Mouse (Mus musculus): ENCODE measurements around the gene Tmem190. TPM values are rescaled to one million over a fixed set of nuclear protein-coding genes. Genes with fewer than 3 reads are reported as not detected.

Tmem190 gene
- not detected for polyA plus RNA-seq (2017; shearing (Covaris generic))

GRCm38 (mm10) chr7:4782759-4783158 is at the start of gene Tmem190, which contains the start of gene Il11:
Gene Tmem190, plus strand, starts transcription at chr7:4782937.
Gene Il11, minus strand, starts transcription at chr7:4782859.

GRCm38 (mm10) chr7:4739544-4740275 is 43.0 kb upstream of the Tmem190 start, which contains the start of gene Kmt5c:
Gene Kmt5c, plus strand, starts transcription at chr7:4740115.

GRCm38 (mm10) chr7:4752821-4753570 is 29.7 kb upstream of the Tmem190 start, which contains the start of gene Cox6b2:
Gene Cox6b2, minus strand, starts transcription at chr7:4753094.

GRCm38 (mm10) chr7:4771202-4771601 is 11.5 kb upstream of the Tmem190 start, which contains the start of gene Fam71e2:
Gene Fam71e2, minus strand, starts transcription at chr7:4771302.

GRCm38 (mm10) chr7:4789436-4789935 is 6.7 kb downstream of the Tmem190 start, which contains the start of gene Tmem238:
Gene Tmem238, minus strand, starts transcription at chr7:4789656.

GRCm38 (mm10) chr7:4792278-4793212 is 9.8 kb downstream of the Tmem190 start, which contains the start of gene Rpl28:
Gene Rpl28, plus strand, starts transcription at chr7:4792874.

GRCm38 (mm10) chr7:4812303-4813104 is 29.8 kb downstream of the Tmem190 start, which contains the start of gene Ube2s:
Gene Ube2s, minus strand, starts transcription at chr7:4812590.

Other genes starting within 250 kb of the Tmem190 start
- not detected for gene Syt5, start 235.4 kb upstream of the Tmem190 start, polyA plus RNA-seq (2017; shearing (Covaris generic))
- gene Ptprh, start 178.9 kb upstream of the Tmem190 start, polyA plus RNA-seq (2017; shearing (Covaris generic)) = not detected
- gene Tmem86b, start 151.5 kb upstream of the Tmem190 start, polyA plus RNA-seq (2017; shearing (Covaris generic)) = 16.4 TPM
- gene Ppp6r1, start 123.9 kb upstream of the Tmem190 start, polyA plus RNA-seq (2017; shearing (Covaris generic)) = 282 TPM
- 76.5 TPM for gene Hspbp1, start 97.9 kb upstream of the Tmem190 start, polyA plus RNA-seq (2017; shearing (Covaris generic))
- not detected for gene Brsk1, start 92.3 kb upstream of the Tmem190 start, polyA plus RNA-seq (2017; shearing (Covaris generic))
- not detected for gene Tmem150b, start 57.7 kb upstream of the Tmem190 start, polyA plus RNA-seq (2017; shearing (Covaris generic))
- gene Kmt5c, start 42.8 kb upstream of the Tmem190 start, polyA plus RNA-seq (2017; shearing (Covaris generic)) = 37.1 TPM
- gene Cox6b2, start 29.8 kb upstream of the Tmem190 start, polyA plus RNA-seq (2017; shearing (Covaris generic)) = 2.0 TPM
- not detected for gene Fam71e2, start 11.6 kb upstream of the Tmem190 start, polyA plus RNA-seq (2017; shearing (Covaris generic))
- not detected for gene Il11, start 78 bp upstream of the Tmem190 start, polyA plus RNA-seq (2017; shearing (Covaris generic))
- 2.8 TPM for gene Tmem238, start 6.7 kb downstream of the Tmem190 start, polyA plus RNA-seq (2017; shearing (Covaris generic))
- 358 TPM for gene Rpl28, start 9.9 kb downstream of the Tmem190 start, polyA plus RNA-seq (2017; shearing (Covaris generic))
- 236 TPM for gene Ube2s, start 29.7 kb downstream of the Tmem190 start, polyA plus RNA-seq (2017; shearing (Covaris generic))
- 0.12 TPM for gene Shisa7, start 61.8 kb downstream of the Tmem190 start, polyA plus RNA-seq (2017; shearing (Covaris generic))
- gene Isoc2b, start 87.3 kb downstream of the Tmem190 start, polyA plus RNA-seq (2017; shearing (Covaris generic)) = 7.4 TPM
- 0.77 TPM for gene Isoc2a, start 94.2 kb downstream of the Tmem190 start, polyA plus RNA-seq (2017; shearing (Covaris generic))
- gene Gm36210, start 123.6 kb downstream of the Tmem190 start, polyA plus RNA-seq (2017; shearing (Covaris generic)) = not detected
- 2.5 TPM for gene Zfp628, start 132.3 kb downstream of the Tmem190 start, polyA plus RNA-seq (2017; shearing (Covaris generic))
- gene Nat14, start 139.1 kb downstream of the Tmem190 start, polyA plus RNA-seq (2017; shearing (Covaris generic)) = not detected
- not detected for gene Ssc5d, start 142.8 kb downstream of the Tmem190 start, polyA plus RNA-seq (2017; shearing (Covaris generic))
- not detected for gene Sbk2, start 181.5 kb downstream of the Tmem190 start, polyA plus RNA-seq (2017; shearing (Covaris generic))
- not detected for gene Sbk3, start 188.2 kb downstream of the Tmem190 start, polyA plus RNA-seq (2017; shearing (Covaris generic))
- 18.4 TPM for gene Zfp579, start 213.2 kb downstream of the Tmem190 start, polyA plus RNA-seq (2017; shearing (Covaris generic))
- 21.0 TPM for gene Zfp524, start 231.5 kb downstream of the Tmem190 start, polyA plus RNA-seq (2017; shearing (Covaris generic))
- gene Fiz1, start 231.8 kb downstream of the Tmem190 start, polyA plus RNA-seq (2017; shearing (Covaris generic)) = 54.8 TPM
- 5.0 TPM for gene Gm44973, start 232.6 kb downstream of the Tmem190 start, polyA plus RNA-seq (2017; shearing (Covaris generic))
- gene Zfp865, start 237.4 kb downstream of the Tmem190 start, polyA plus RNA-seq (2017; shearing (Covaris generic)) = 10.7 TPM
- gene Ccdc106, start 237.6 kb downstream of the Tmem190 start, polyA plus RNA-seq (2017; shearing (Covaris generic)) = not detected